Mouse (Mus musculus) lung, postnatal 0 days (tissue): ENCODE results near the gene Marf1.

Experiments
- CTCF ChIP-seq: IDR thresholded peaks from 2 replicates; pipeline ENCODE4 v1.5.1; 2016; ENCODE audit warnings: antibody characterized with exemption, mild to moderate bottlenecking
- EP300 ChIP-seq: IDR thresholded peaks from 2 replicates; pipeline ENCODE4 v1.6.1; 2016; ENCODE audit warnings: antibody characterized with exemption, mild to moderate bottlenecking, control low read depth

DNA sequence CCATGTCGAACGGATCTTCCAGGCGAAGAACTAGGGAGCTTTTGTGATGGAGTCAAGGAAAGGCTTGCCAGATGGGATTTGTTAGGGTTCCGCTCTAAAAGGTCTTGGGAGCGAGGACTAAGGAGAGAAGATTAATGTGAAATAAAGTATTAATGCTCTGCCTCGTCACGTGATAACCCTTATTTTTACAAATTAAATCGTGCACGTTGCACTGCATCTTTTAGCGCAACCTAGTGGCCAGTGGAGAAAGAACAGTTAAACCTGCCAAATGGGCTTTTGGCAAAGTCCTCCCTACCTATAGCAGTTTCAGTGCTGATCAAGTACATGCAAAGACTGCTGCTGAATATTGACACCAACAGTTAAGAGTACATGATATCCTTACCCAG, 3.4 kb downstream of the Marf1 start:
- TF ChIP-seq CTCF (peak; percentile 91), EP300 (no peak)
